Mouse (Mus musculus): ENCODE data around the gene Nme4. TPM values are rescaled to one million over a fixed set of nuclear protein-coding genes. Genes with fewer than 3 reads are reported as not detected.
"Not testable (repeated sequence)": the region's sequence is repeated elsewhere in the genome, so short reads cannot be mapped to it uniquely, and the experiment has no call there.

Nme4 gene
- 10 to 100 TPM; 10.3 to 10.8 TPM for total RNA-seq (2021)

GRCm38 (mm10) chr17:26095121-26095740 lies at the start of gene Nme4:
Gene Nme4 (minus strand): TSS chr17:26095602.
- peak; percentile 51 for DNase-seq

- DNase-seq = no peak
Measured at GRCm38 (mm10) chr17:26143386-26143785, 48.0 kb upstream of the Nme4 start.

- no peak for DNase-seq
Measured at GRCm38 (mm10) chr17:26142796-26143195, 47.4 kb upstream of the Nme4 start.

GRCm38 (mm10) chr17:26138901-26139381 lies 43.5 kb upstream of the Nme4 start:
- peak; percentile 66 for DNase-seq

- peak; percentile 94 for DNase-seq
Measured at GRCm38 (mm10) chr17:26138239-26138836, 42.9 kb upstream of the Nme4 start, which contains the start of gene Axin1. Gene Axin1 (plus strand): TSS chr17:26138688.

GRCm38 (mm10) chr17:26137751-26138130 lies 42.3 kb upstream of the Nme4 start:
- DNase-seq = no peak

GRCm38 (mm10) chr17:26137106-26137750 lies 41.8 kb upstream of the Nme4 start:
- no peak for DNase-seq

- DNase-seq = no peak
Measured at GRCm38 (mm10) chr17:26131856-26132853, 36.8 kb upstream of the Nme4 start.

GRCm38 (mm10) chr17:26131062-26131732 lies 35.8 kb upstream of the Nme4 start:
- DNase-seq = no peak

GRCm38 (mm10) chr17:26125226-26125625 lies 29.8 kb upstream of the Nme4 start:
- DNase-seq = no peak

GRCm38 (mm10) chr17:26124560-26124959 lies 29.2 kb upstream of the Nme4 start:
- no peak for DNase-seq

- DNase-seq = peak; percentile 96
Measured at GRCm38 (mm10) chr17:26123267-26123684, 27.9 kb upstream of the Nme4 start, which contains the start of gene Mrpl28. Gene Mrpl28 (plus strand): TSS chr17:26123500.

- DNase-seq = no peak
Measured at GRCm38 (mm10) chr17:26122431-26123140, 27.2 kb upstream of the Nme4 start.

- peak; percentile 63 for DNase-seq
Measured at GRCm38 (mm10) chr17:26119766-26120710, 24.6 kb upstream of the Nme4 start.

- DNase-seq = no peak
Measured at GRCm38 (mm10) chr17:26116503-26117258, 21.3 kb upstream of the Nme4 start.

GRCm38 (mm10) chr17:26115956-26116487 lies 20.6 kb upstream of the Nme4 start:
- no peak for DNase-seq

- no peak for DNase-seq
Measured at GRCm38 (mm10) chr17:26115205-26115898, 19.9 kb upstream of the Nme4 start.

GRCm38 (mm10) chr17:26114461-26114860 lies 19.1 kb upstream of the Nme4 start:
- DNase-seq = not testable (repeated sequence)
